Mouse (Mus musculus) Muller cell, postnatal 12 days (primary cell): ENCODE measurements around the gene Bdnf.

Source experiments
- DNase-seq: peaks from one replicate; pipeline ENCODE4 v3.0.0-alpha.2; 2015; ENCODE audit errors: inconsistent ontology term

Gene Bdnf

GRCm38 (mm10) chr2:109704053-109704452, 29.6 kb downstream of the Bdnf start:
- no peak for DNase-seq

DNA sequence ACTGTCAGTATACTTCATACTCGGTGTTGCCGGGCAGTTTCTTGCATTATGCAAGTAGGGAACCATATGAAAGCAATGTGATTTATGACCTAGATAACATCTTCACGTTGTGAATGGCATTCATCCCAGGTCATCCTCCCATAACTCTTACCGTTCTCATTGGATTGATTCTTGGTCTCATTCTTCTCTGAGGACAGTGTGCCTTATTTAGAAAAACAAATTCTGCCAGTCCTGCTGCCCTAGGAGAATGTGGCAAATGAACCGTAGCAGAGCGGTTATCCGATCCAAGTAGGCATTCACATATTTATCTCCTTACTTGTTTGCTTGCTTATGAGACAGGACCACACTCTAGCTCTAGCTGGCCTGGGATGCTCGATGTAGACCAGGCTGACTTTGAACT, 32.0 kb downstream of the Bdnf start:
- peak; percentile 86 for DNase-seq

DNA sequence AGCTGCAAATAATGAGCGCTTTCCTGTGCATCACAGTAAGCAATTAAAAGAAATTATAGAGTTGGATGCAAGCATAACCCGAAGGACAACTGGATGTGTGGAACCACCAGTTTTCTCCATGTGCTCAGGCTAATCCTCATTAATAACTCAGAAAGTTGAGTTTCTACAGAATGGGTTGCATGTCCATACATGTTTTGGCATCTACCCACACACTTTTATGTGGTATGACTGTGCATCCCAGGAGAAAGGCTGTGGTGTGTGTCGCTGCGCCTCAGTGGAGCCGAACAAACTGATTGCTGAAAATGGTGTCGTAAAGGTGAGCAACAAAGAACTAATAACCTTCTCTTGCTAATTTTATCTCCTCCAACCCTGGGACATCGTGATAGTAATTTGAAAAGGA, 34.8 kb downstream of the Bdnf start:
- DNase-seq: no peak

DNA sequence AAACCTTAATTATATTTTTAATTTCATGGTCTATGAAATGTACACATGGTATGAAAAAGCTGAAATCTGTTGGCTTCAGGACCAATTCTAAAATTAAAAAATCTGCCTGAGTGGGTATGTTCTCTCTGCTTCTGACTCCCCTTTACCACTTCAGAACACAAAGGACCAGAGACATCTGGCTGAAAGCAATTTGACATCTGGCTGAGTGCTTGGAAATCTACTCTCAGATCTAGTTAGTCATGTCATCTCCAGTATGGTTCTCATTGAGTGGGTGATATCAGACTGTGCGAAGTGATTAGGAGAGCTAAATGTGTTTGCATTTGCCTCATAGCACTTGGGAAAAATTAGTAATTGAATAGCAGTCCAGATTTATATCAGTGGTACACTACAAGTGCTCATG, 36.5 kb downstream of the Bdnf start:
- no peak for DNase-seq

DNA sequence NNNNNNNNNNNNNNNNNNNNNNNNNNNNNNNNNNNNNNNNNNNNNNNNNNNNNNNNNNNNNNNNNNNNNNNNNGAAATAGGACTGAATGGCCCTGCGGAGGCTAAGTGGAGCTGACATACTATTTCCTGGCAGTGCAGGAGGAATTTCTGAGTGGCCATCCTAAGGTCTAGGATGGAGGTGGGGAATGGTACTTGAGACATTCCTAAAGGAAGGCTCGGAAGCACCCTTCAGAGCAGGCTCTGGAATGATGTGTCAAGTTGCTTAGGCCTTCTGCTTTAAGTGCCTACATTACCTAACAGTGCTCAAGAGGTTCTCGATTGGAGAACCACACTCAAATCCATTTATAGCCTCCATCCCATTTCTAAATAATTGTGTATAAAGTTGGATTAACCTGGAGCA, 50.8 kb downstream of the Bdnf start:
- DNase-seq: no peak

- DNase-seq: no peak
These were observed 51.3 kb downstream of the Bdnf start for GRCm38 (mm10) chr2:109725831-109726230.

- no peak for DNase-seq
These were observed 54.7 kb downstream of the Bdnf start for GRCm38 (mm10) chr2:109729221-109729620.

- no peak for DNase-seq
These were observed 58.9 kb downstream of the Bdnf start for GRCm38 (mm10) chr2:109733201-109734039.

- DNase-seq: no peak
These were observed 59.7 kb downstream of the Bdnf start for GRCm38 (mm10) chr2:109734228-109734627.

DNA sequence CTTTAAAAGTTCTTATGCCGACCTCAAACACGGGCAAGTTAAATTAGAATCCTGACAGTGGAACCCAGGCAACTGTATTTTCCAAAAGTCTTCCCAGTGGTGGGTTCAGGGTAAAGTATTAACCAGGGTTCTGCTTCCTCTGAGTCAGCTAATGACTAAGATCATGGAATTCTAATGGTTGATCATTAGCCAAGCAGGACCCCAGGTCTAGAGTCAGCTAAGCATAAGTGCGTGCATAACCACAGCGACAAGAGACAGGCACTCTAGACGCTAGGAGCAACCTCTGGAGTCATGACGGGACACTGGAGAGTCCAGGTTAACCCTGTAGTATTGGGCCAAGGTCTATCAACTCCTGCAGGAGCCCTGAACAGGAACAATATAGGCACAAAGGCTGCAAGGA, 60.2 kb downstream of the Bdnf start:
- no peak for DNase-seq

GRCm38 (mm10) chr2:109735347-109735746, 60.8 kb downstream of the Bdnf start:
- peak; percentile 44 for DNase-seq

- DNase-seq: no peak
These were observed 61.8 kb downstream of the Bdnf start for GRCm38 (mm10) chr2:109736306-109736705.

GRCm38 (mm10) chr2:109738331-109738730, 63.8 kb downstream of the Bdnf start:
- DNase-seq: peak; percentile 48

GRCm38 (mm10) chr2:109743208-109743960, 68.9 kb downstream of the Bdnf start:
- DNase-seq: peak; percentile 96

DNA sequence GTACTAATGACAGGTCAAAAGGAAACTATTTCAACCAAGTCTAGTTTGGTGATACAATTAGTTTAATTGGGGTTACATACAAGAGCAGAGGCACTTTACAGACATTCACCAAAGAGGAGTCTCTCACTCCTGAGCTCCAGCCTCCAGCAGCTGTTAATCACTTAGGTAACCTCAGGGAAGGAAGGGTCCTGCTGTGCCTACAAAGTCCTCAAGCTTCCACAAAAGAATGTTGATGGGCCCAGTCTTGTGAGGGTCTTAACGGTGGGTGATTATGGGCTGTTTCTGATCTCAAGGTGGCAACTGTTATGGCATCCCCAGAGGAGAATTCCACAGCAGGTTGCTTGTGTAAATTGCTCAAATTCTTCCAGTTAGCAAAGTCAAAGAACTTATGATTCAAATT, 71.7 kb downstream of the Bdnf start:
- DNase-seq: peak; percentile 74

GRCm38 (mm10) chr2:109748412-109748811, 73.9 kb downstream of the Bdnf start:
- no peak for DNase-seq

GRCm38 (mm10) chr2:109748815-109749214, 74.3 kb downstream of the Bdnf start:
- DNase-seq: no peak

DNA sequence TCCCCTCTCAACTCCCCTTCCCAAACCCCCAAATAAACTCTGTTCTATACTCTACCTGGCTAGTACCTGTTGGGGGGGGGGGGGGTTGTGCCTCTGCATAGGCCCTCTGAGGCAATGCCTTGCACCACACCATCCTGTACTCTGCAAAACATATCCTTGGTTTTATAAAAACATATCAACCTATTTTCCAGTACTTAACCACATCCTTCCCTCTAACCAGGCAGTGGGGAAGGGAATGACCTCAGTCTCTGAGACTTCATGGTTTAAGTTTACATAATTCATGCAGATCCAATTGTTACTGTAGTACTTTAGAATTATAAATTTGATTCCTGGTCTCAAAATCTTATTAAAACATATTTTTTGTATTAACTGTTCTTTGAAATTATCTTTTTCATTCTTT, 75.5 kb downstream of the Bdnf start:
- no peak for DNase-seq

- DNase-seq: no peak
These were observed 76.0 kb downstream of the Bdnf start for GRCm38 (mm10) chr2:109750484-109750883.

- no peak for DNase-seq
These were observed 81.8 kb downstream of the Bdnf start for GRCm38 (mm10) chr2:109756305-109756704.

- no peak for DNase-seq
These were observed 92.3 kb downstream of the Bdnf start for GRCm38 (mm10) chr2:109766772-109767171.

GRCm38 (mm10) chr2:109768814-109769213, 94.3 kb downstream of the Bdnf start:
- no peak for DNase-seq

DNA sequence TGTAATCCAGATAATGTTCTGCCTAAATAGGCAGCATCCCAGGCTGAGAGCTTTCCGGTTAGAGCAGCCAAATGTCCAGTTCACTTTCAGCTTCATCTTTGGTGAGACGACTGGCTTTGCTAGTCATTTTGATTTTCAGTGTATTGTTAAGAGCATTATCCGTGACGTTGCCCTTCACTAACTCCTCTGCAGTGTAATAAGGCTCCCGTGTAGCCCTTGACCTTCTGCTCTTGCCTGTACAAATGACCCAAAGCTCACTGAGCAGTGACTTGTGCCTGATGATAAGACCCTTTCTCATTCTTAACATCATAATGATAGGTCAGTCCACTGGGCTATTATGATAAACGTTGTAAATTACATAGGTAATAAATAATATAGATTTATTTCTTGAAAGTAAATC, 101.9 kb downstream of the Bdnf start:
- DNase-seq: no peak
